Mouse (Mus musculus) heart, embryonic 13.5 days (tissue): ENCODE measurements at regions not wholly inside any gene's neighbourhood (a gene's known extent, or its start where the extent isn't known, plus 50 kb on each side); places are given as distances from the start of the nearest gene placed in this dataset.
"Not testable (repeated sequence)": the region's sequence is repeated elsewhere in the genome, so short reads cannot be mapped to it uniquely, and the experiment has no call there.

Experiments
- ATAC-seq: fragments of 200-750 bp; cut with Nextera tagmentation; 2 replicates; pipeline ENCODE4 v1.8.0; 2017; ENCODE audit warnings: moderate TSS enrichment; ENCODE audit not compliant: insufficient number of reproducible peaks, low FRiP score, low TSS enrichment; ENCODE audit errors: extremely low read depth
- H3K27ac ChIP-seq: fragments of 300-500 bp; sonication (generic); replicated peaks from 2 replicates; pipeline ENCODE4 v1.5.1; 2015; ENCODE audit warnings: moderate library complexity, mild to moderate bottlenecking, inconsistent platforms
- H3K27me3 ChIP-seq: fragments of 300-500 bp; sonication (generic); replicated peaks from 2 replicates; pipeline ENCODE4 v1.6.1; 2015; ENCODE audit warnings: mild to moderate bottlenecking, inconsistent platforms
- H3K36me3 ChIP-seq: fragments of 300-500 bp; sonication (generic); 2 replicates; pipeline ENCODE4 v1.6.1; 2015; ENCODE audit warnings: mild to moderate bottlenecking, inconsistent platforms
- H3K4me1 ChIP-seq: fragments of 300-500 bp; sonication (generic); 2 replicates; pipeline ENCODE4 v1.6.1; 2015; ENCODE audit warnings: inconsistent platforms
- H3K4me2 ChIP-seq: fragments of 300-500 bp; sonication (generic); 2 replicates; pipeline ENCODE4 v1.6.1; 2015; ENCODE audit warnings: inconsistent platforms, mild to moderate bottlenecking, moderate library complexity
- H3K4me3 ChIP-seq: fragments of 300-500 bp; sonication (generic); 2 replicates; pipeline ENCODE4 v1.5.1; 2015; ENCODE audit warnings: moderate library complexity, mild to moderate bottlenecking, inconsistent platforms
- H3K9ac ChIP-seq: fragments of 300-500 bp; sonication (generic); 2 replicates; pipeline ENCODE4 v1.6.1; 2015; ENCODE audit warnings: inconsistent platforms, mild to moderate bottlenecking, moderate library complexity
- H3K9me3 ChIP-seq: fragments of 300-500 bp; sonication (generic); 2 replicates; pipeline ENCODE4 v1.6.1; 2016; ENCODE audit warnings: inconsistent platforms
- WGBS: fragments of 180-500 bp; shearing (Covaris S2); methylation state at CpG from one replicate; pipeline ENCODE4 v1.1.7; 2015; ENCODE audit warnings: mixed read lengths; 5-methylcytosine and 5-hydroxymethylcytosine counted together

DNA sequence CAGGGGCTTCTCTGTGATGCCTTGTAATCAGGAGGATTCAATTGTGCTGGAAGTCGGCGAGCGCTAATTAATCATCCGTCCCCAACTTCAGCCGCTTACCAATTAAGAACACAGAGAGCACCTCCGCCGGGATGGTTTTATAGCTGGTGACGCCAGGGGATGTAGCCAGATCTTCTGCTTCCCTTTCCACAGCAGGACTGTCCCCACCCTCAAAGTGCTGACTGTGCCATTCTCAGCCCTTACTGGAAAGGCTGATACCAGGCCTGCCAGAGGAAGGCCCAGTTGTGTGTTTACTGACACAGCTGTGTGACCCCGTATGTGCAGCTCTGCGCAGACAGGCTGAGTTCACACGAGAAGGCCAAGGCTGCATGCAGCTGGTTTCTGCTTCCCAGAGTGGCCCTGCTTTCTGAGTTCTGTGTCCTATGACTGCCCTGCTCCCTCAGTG is 59.9 kb upstream of the Bend4 start:
- H3K27me3 ChIP-seq, result no peaks in the 10 kb centered on the region
- 67% methylated on average over 11 of the region's 11 CpGs for WGBS
- no peak overlapping the region for H3K4me3 ChIP-seq
- ATAC-seq, result no peak
- H3K4me2 ChIP-seq, result no peak overlapping the region
- H3K9me3 ChIP-seq, result no peaks in the 10 kb centered on the region
- no peak overlapping the region for H3K27ac ChIP-seq
- H3K9ac ChIP-seq, result no peak overlapping the region
- H3K36me3 ChIP-seq, result no peaks in the 10 kb centered on the region
- H3K4me1 ChIP-seq, result peaks cover 3% of the 10 kb centered on the region

GRCm38 (mm10) chr5:67490709-67491108 is 62.6 kb upstream of the Bend4 start:
- not testable (repeated sequence) for H3K9me3 ChIP-seq, H3K27ac ChIP-seq, H3K4me1 ChIP-seq, H3K4me2 ChIP-seq, H3K27me3 ChIP-seq, ATAC-seq, H3K36me3 ChIP-seq, H3K9ac ChIP-seq, H3K4me3 ChIP-seq

DNA sequence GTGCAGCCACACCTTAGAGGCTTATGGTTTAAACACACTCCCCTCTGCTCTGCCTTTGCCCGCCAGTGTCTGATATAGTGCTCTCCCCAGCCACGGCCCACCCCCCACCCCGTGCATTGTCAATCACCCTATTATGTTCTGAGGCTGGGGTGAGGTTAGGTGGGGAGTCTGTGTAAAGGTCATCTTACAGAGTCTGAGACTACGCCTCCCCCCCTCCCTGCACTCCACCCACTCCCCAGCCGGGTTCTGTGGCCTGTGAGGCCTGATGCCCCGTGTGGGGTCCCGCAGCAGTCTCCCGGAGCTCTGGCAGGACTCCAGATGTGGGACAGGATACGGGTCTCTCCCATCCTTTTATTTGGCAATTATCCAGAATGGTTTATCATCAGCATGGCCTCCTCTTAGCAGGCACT is 64.8 kb upstream of the Bend4 start:
- no peak overlapping the region for H3K9ac ChIP-seq
- no peaks in the 10 kb centered on the region for H3K36me3 ChIP-seq
- 39% methylated on average over 9 of the region's 9 CpGs for WGBS
- 0 out of 2 replicates have a peak, but pooled peaks have one; percentile 25 for ATAC-seq
- H3K9me3 ChIP-seq, result no peaks in the 10 kb centered on the region
- peak overlapping the region; percentile 13; the same call in 1 of the 2 replicates for H3K4me2 ChIP-seq
- H3K27ac ChIP-seq, result no peak overlapping the region
- peaks cover 5% of the 10 kb centered on the region for H3K4me1 ChIP-seq
- no peaks in the 10 kb centered on the region for H3K27me3 ChIP-seq
- no peak overlapping the region for H3K4me3 ChIP-seq

DNA sequence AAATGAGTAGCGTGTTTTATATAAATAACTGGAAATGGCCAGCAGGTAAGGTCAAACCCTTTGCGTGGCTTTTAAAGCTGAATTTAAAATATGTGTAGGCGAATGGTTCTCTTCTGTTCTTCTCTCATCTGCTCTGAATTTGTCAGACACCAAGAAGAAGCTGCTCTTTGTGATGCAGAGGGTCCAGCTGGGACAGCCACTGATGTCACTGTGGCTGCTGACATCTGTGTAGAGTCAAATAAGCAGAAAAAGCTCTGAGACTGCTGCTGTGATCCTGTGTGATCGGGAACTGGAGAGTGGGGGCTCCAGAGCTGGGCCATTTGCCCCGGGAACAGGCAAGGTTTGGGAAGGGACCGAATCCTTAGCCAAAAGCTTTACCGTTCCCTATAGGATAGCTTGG is 68.6 kb upstream of the Bend4 start:
- Histone ChIP-seq H3K4me3 (no peak overlapping the region), H3K9ac (no peak overlapping the region), H3K4me1 (peaks cover 5% of the 10 kb centered on the region), H3K4me2 (no peak overlapping the region), H3K27ac (no peak overlapping the region), H3K9me3 (no peaks in the 10 kb centered on the region), H3K36me3 (no peaks in the 10 kb centered on the region), H3K27me3 (no peaks in the 10 kb centered on the region)
- 71% methylated on average over 7 of the region's 7 CpGs for WGBS
- no peak for ATAC-seq

- no peaks in the 10 kb centered on the region for H3K4me1 ChIP-seq
- WGBS, result 76% methylated on average over 5 of the region's 5 CpGs
- no peak overlapping the region for H3K27ac ChIP-seq
- H3K36me3 ChIP-seq, result no peaks in the 10 kb centered on the region
- no peak overlapping the region for H3K9ac ChIP-seq
- H3K9me3 ChIP-seq, result 0 out of 2 replicates have a peak, but pooled peaks cover 4% of the 10 kb centered on the region
- H3K4me2 ChIP-seq, result no peak overlapping the region
- H3K4me3 ChIP-seq, result no peak overlapping the region
- no peak for ATAC-seq
- no peaks in the 10 kb centered on the region for H3K27me3 ChIP-seq
These were observed 87.4 kb upstream of the Shisa3 start for GRCm38 (mm10) chr5:67520251-67520650.

DNA sequence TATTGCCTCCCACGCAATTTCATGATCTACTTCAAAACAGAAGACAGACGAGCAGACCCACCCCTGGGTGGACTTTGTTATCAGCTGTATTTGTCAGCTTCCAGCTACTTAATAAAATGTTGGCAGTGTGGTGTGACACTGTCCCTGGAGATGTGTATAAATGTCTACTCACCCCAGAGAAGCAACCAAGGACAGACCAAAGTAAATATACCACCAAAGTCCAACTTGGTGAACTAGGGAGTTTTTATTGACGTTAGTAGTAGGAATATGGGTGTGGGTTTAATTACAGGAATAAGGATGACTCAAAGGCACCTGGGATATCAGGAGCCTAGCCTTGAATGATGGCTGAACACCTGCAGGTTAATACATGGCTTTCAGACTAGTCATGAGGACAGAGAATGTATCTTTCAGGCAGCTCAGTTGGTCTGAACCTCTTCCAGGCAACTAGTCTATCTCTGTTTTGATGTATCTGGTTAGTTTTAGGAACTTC is 86.2 kb upstream of the Shisa3 start:
- no peaks in the 10 kb centered on the region for H3K36me3 ChIP-seq
- no peak overlapping the region for H3K9ac ChIP-seq
- no peak overlapping the region for H3K4me2 ChIP-seq
- H3K4me3 ChIP-seq, result no peak overlapping the region
- H3K27me3 ChIP-seq, result no peaks in the 10 kb centered on the region
- 0 out of 2 replicates have a peak, but pooled peaks cover 4% of the 10 kb centered on the region for H3K9me3 ChIP-seq
- WGBS, result 62% methylated on average over 3 of the region's 3 CpGs
- no peaks in the 10 kb centered on the region for H3K4me1 ChIP-seq
- H3K27ac ChIP-seq, result no peak overlapping the region
- no peak for ATAC-seq

DNA sequence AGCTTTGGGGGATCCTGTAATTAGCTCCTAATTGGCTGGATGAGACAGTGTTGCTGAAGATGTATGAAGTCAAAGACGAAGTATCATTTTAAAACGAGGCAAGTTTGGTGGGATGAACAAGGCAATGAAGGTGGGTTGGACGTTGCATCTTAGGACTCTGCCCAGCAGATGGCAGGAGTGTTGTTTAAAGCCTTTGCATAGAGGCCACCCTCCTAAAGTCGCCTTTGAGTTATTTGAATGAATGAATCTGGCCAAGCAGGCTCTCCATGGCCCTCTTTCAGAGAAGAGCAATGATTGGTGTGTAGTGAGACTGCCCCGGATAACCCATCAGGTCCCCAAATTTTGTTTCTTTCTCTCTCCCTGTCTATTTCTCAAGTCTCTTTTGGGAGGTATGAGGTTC is 77.5 kb upstream of the Shisa3 start:
- no peaks in the 10 kb centered on the region for H3K36me3 ChIP-seq
- H3K9ac ChIP-seq, result no peak overlapping the region
- H3K4me2 ChIP-seq, result no peak overlapping the region
- no peaks in the 10 kb centered on the region for H3K9me3 ChIP-seq
- no peak for ATAC-seq
- no peak overlapping the region for H3K27ac ChIP-seq
- 0 out of 2 replicates have a peak, but pooled peaks cover 6% of the 10 kb centered on the region for H3K4me1 ChIP-seq
- no peaks in the 10 kb centered on the region for H3K27me3 ChIP-seq
- no peak overlapping the region for H3K4me3 ChIP-seq
- WGBS, result 50% methylated on average over 5 of the region's 5 CpGs

DNA sequence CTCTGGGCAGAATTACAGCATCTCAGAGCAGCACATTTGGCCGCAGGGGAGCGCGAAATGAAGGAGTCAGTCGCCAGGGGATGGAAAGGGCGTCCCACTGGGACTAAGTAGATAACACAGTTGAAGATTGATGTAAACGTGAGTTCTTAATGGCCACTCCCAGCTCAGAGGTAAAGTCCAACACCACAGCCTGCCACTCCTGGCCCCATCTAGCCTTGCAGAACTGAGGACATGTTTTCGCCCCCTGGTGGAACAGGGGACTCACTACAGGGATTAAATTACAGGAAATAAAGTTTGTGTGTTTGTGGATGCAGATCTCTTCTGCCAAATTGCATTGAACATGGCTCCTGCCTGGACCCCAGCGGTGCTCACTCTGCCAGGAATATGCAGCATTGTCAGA is 76.7 kb upstream of the Shisa3 start:
- H3K4me2 ChIP-seq, result no peak overlapping the region
- 21% methylated on average over 8 of the region's 8 CpGs for WGBS
- 0 out of 2 replicates have a peak, but pooled peaks cover 6% of the 10 kb centered on the region for H3K4me1 ChIP-seq
- H3K9me3 ChIP-seq, result no peaks in the 10 kb centered on the region
- ATAC-seq, result no peak
- H3K27ac ChIP-seq, result no peak overlapping the region
- no peak overlapping the region for H3K4me3 ChIP-seq
- no peaks in the 10 kb centered on the region for H3K27me3 ChIP-seq
- H3K9ac ChIP-seq, result no peak overlapping the region
- H3K36me3 ChIP-seq, result no peaks in the 10 kb centered on the region

DNA sequence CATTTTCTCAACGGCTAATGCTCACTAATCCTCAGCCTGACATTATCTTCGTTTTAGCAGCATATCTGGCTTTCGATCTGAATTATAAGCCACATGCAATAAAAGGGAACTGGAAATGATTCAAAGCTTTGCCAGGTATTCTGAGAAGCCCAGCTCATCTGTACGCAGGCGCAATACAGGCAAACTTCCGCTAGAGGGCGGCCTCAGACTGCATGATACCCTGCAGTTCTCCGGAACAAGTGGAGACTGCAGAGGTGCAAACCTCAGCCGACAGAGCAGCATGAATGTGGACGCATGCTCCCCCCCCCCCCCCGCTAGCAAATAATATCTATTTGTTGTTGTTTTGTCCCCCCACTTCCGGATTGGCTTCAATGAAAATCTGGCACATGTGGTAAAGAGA is 75.3 kb upstream of the Shisa3 start:
- H3K36me3 ChIP-seq, result no peaks in the 10 kb centered on the region
- no peaks in the 10 kb centered on the region for H3K27me3 ChIP-seq
- H3K9me3 ChIP-seq, result no peaks in the 10 kb centered on the region
- no peak for ATAC-seq
- no peak overlapping the region for H3K27ac ChIP-seq
- H3K4me2 ChIP-seq, result peak overlapping the region; percentile 67
- WGBS, result 1% methylated on average over 12 of the region's 12 CpGs
- peak overlapping the region; percentile 68 for H3K9ac ChIP-seq
- 0 out of 2 replicates have a peak, but pooled peaks cover 6% of the 10 kb centered on the region for H3K4me1 ChIP-seq
- H3K4me3 ChIP-seq, result peak overlapping the region; percentile 38

DNA sequence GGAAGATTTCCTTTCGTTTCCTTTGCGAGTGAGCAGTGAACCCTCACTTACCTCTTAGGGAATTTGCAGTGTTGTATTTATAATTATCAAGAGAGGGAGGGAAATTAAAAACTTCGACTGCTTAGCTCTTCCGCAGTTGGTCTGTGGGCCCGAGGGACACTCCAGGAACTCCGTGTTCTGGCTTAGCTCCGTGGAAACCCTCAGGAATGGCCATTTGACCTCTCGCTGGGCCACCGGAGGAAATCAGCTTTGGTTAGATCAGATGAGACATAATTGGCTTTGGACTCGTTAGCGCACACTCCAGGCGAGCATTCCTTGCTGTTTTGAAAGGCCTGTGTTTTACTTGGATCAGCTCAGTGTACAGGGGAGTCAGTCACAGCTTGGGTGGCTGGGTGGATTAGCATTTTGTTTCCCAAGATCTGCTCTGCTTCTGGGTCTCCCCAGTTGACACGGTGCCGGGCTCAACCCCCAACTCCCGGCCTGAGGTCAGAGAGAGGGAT is 74.9 kb upstream of the Shisa3 start:
- Histone ChIP-seq H3K9ac (peak overlapping the region; percentile 68), H3K36me3 (no peaks in the 10 kb centered on the region), H3K4me1 (peaks cover 8% of the 10 kb centered on the region), H3K9me3 (no peaks in the 10 kb centered on the region), H3K27ac (no peak overlapping the region), H3K4me3 (peak overlapping the region; percentile 38), H3K4me2 (peak overlapping the region; percentile 67), H3K27me3 (no peaks in the 10 kb centered on the region)
- WGBS, result 23% methylated on average over 15 of the region's 15 CpGs
- no peak for ATAC-seq

GRCm38 (mm10) chr5:67534056-67534455 is 73.6 kb upstream of the Shisa3 start:
- Histone ChIP-seq H3K9me3 (no peaks in the 10 kb centered on the region), H3K4me2 (no peak overlapping the region), H3K9ac (no peak overlapping the region), H3K27me3 (no peaks in the 10 kb centered on the region), H3K4me3 (no peak overlapping the region), H3K36me3 (no peaks in the 10 kb centered on the region), H3K27ac (no peak overlapping the region), H3K4me1 (peaks cover 12% of the 10 kb centered on the region)
- WGBS, result 73% methylated on average over 7 of the region's 7 CpGs
- ATAC-seq, result no peak

GRCm38 (mm10) chr5:67537990-67538389 is 69.7 kb upstream of the Shisa3 start:
- Histone ChIP-seq H3K4me1 (peaks cover 8% of the 10 kb centered on the region), H3K9ac (no peak overlapping the region), H3K27me3 (no peaks in the 10 kb centered on the region), H3K36me3 (no peaks in the 10 kb centered on the region), H3K27ac (no peak overlapping the region), H3K4me2 (no peak overlapping the region), H3K4me3 (no peak overlapping the region), H3K9me3 (no peaks in the 10 kb centered on the region)
- 40% methylated on average over 5 of the region's 5 CpGs for WGBS
- ATAC-seq, result no peak
